Mouse (Mus musculus): ENCODE measurements around the gene Ifnab.

- TF ChIP-seq CTCF (IDR thresholded peaks at IDR 0.05) (peak; percentile 100), EP300 (IDR thresholded peaks at IDR 0.05) (no peak)
Measured at GRCm38 (mm10) chr4:88696237-88696884, 5.2 kb upstream of the Ifnab start.

All from lung, postnatal 0 days (tissue).